Mouse (Mus musculus) midbrain, embryonic 14.5 days (tissue): Measurements from ENCODE around the gene Lclat1. TPM values are rescaled to one million over a fixed set of nuclear protein-coding genes. Genes with fewer than 3 reads are reported as not detected.

ENCODE experiments used
- ATAC-seq: fragments of 200-750 bp; cut with Nextera tagmentation; 2 replicates; pipeline ENCODE4 v1.8.0; 2017; ENCODE audit warnings: moderate number of reproducible peaks, moderate library complexity; ENCODE audit not compliant: low FRiP score, low TSS enrichment
- DNase-seq: peaks from one replicate; pipeline ENCODE4 v3.0.0-alpha.2; 2015
- H3K27ac ChIP-seq: fragments of 300-500 bp; sonication (generic); replicated peaks from 2 replicates; pipeline ENCODE4 v1.5.1; 2014; ENCODE audit warnings: mild to moderate bottlenecking, low read depth, low read length, moderate library complexity
- H3K27me3 ChIP-seq: fragments of 300-500 bp; sonication (generic); 2 replicates; pipeline ENCODE4 v1.6.1; 2014; ENCODE audit warnings: low read length, control low read depth, mixed read lengths; ENCODE audit not compliant: control insufficient read depth, insufficient read depth
- H3K36me3 ChIP-seq: fragments of 300-500 bp; sonication (generic); 2 replicates; pipeline ENCODE4 v1.6.1; 2014; ENCODE audit warnings: low read length, control low read depth; ENCODE audit not compliant: control insufficient read depth, insufficient read depth
- H3K4me1 ChIP-seq: fragments of 300-500 bp; sonication (generic); 2 replicates; pipeline ENCODE4 v1.6.1; 2014; ENCODE audit warnings: mild to moderate bottlenecking, antibody characterized with exemption, low read length, control low read depth; ENCODE audit not compliant: control insufficient read depth, insufficient read depth
- H3K4me2 ChIP-seq: fragments of 300-500 bp; sonication (generic); 2 replicates; pipeline ENCODE4 v1.6.1; 2014; ENCODE audit warnings: mild to moderate bottlenecking, low read length, moderate library complexity
- H3K4me3 ChIP-seq: fragments of 300-500 bp; sonication (generic); replicated peaks from 2 replicates; pipeline ENCODE4 v1.5.1; 2014; ENCODE audit warnings: low read depth, low read length
- H3K9ac ChIP-seq: fragments of 300-500 bp; sonication (generic); replicated peaks from 2 replicates; pipeline ENCODE4 v1.6.1; 2014; ENCODE audit warnings: mild to moderate bottlenecking, low read length, moderate library complexity
- H3K9me3 ChIP-seq: fragments of 300-500 bp; sonication (generic); 2 replicates; pipeline ENCODE4 v1.6.1; 2016; ENCODE audit warnings: low read length, control low read depth, mixed read lengths; ENCODE audit not compliant: control insufficient read depth
- WGBS: fragments of 180-500 bp; shearing (Covaris S2); extraction: QIAGEN DNeasy Blood & Tissue Kit; methylation state at CpG from one replicate; pipeline ENCODE4 v1.1.7; 2014; 5-methylcytosine and 5-hydroxymethylcytosine counted together
- polyA plus RNA-seq: library from polyadenylated mRNA; unstranded; fragments of >200 nt; fragmentation: Nextera tagmentation; extraction: Ambion mirVana; gene quantifications from 2 replicates; pipeline ENCODE4 v1.2.1, GENCODE M21; 2014

Lclat1 gene
- polyA plus RNA-seq, 1 experiment from 2014 or later, result 16.9 TPM

- no peak overlapping the region for H3K9ac ChIP-seq
- ATAC-seq (no peak), DNase-seq (no peak)
- no peak overlapping the region for H3K4me2 ChIP-seq
- no peaks in the 10 kb centered on the region for H3K27me3 ChIP-seq
- H3K9me3 ChIP-seq, result no peaks in the 10 kb centered on the region
- H3K36me3 ChIP-seq, result no peaks in the 10 kb centered on the region
- 86% methylated on average over 2 of the region's 2 CpGs for WGBS
- H3K4me1 ChIP-seq, result no peaks in the 10 kb centered on the region
- no peak overlapping the region for H3K4me3 ChIP-seq
- no peak overlapping the region for H3K27ac ChIP-seq
These were observed 105.9 kb downstream of the Lclat1 start for GRCm38 (mm10) chr17:73213677-73214076.

DNA sequence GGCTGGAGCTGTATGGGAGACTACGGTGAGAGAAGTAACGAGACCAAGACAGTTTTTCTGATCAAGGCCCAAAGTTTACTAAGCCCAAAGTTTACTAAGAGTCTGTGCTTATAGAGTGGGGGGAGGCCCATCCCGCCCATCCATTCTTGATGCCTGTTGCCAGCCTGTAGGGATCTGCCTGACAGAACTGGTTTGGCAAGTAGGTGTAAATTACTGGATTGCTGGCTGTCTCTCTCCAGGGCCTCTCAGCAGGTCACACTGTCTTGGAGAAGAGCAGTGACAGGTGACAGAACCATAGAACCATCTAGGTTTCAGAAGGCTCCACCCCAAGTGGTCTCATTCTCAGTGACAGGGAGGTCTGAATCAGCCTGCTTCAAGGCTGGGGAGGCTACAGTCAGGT, 109.5 kb downstream of the Lclat1 start:
- H3K4me2 ChIP-seq, result no peak overlapping the region
- DNase-seq (no peak), ATAC-seq (no peak)
- no peaks in the 10 kb centered on the region for H3K9me3 ChIP-seq
- H3K4me3 ChIP-seq, result no peak overlapping the region
- peaks cover 18% of the 10 kb centered on the region for H3K4me1 ChIP-seq
- H3K27ac ChIP-seq, result no peak overlapping the region
- H3K27me3 ChIP-seq, result no peaks in the 10 kb centered on the region
- 94% methylated on average over 3 of the region's 3 CpGs for WGBS
- H3K9ac ChIP-seq, result no peak overlapping the region
- no peaks in the 10 kb centered on the region for H3K36me3 ChIP-seq

DNA sequence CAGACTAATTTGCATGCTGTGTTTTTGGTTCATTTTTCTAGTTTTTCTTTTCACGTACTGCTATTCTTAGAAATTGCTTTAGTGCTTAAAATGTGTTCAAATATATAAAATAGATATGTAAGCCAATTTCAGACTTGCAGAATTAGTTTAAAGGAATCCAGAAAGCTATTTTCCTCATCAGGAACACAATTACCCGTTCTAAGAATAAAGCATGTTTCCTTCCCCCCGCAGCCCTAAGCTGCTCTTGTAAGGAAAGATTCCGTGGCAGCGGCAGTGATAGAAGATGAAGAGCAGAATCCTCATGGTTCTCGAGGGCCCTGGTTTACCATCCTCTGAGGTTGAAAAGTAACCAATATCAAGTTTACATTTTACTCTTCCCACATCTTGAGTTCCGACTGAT, 113.0 kb downstream of the Lclat1 start:
- peak overlapping the region; percentile 32; the same call in 1 of the 2 replicates for H3K27ac ChIP-seq

DNA sequence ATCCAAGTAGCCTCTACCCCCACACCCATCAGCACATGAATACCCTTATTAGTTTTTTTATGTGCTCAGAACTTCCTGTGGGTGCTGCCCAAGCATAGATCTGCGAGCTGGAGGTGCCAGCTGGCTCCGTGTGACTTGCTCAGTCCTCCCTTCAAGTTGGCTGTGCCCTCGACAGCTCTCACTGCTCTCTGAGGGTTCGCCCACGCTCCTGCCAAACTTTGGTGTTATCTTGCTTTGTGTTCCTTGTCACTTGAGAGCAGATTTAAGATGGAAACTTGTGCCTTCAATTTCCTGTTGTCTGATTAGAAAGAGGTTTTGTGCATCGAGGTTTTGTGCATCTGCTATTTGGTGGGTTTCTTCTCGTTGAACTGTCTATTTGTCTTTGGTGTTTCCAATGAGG, 114.3 kb downstream of the Lclat1 start:
- no peak overlapping the region for H3K27ac ChIP-seq
- no peak overlapping the region for H3K4me3 ChIP-seq
- H3K4me2 ChIP-seq, result no peak overlapping the region
- WGBS, result 73% methylated on average over 7 of the region's 7 CpGs
- H3K27me3 ChIP-seq, result no peaks in the 10 kb centered on the region
- H3K36me3 ChIP-seq, result no peaks in the 10 kb centered on the region
- no peak overlapping the region for H3K9ac ChIP-seq
- ATAC-seq (no peak), DNase-seq (no peak)
- H3K4me1 ChIP-seq, result peaks cover 35% of the 10 kb centered on the region
- no peaks in the 10 kb centered on the region for H3K9me3 ChIP-seq

More for the DNA sequence above, 113.0 kb downstream of the Lclat1 start:
- 49% methylated on average over 7 of the region's 7 CpGs for WGBS
- no peak for ATAC-seq
- DNase-seq, result no peak
- H3K4me2 ChIP-seq, result no peak overlapping the region
- H3K4me3 ChIP-seq, result no peak overlapping the region
- peaks cover 27% of the 10 kb centered on the region for H3K4me1 ChIP-seq
- no peak overlapping the region for H3K9ac ChIP-seq
- no peaks in the 10 kb centered on the region for H3K27me3 ChIP-seq
- H3K9me3 ChIP-seq, result no peaks in the 10 kb centered on the region
- no peaks in the 10 kb centered on the region for H3K36me3 ChIP-seq

GRCm38 (mm10) chr17:73225442-73225841, 117.7 kb downstream of the Lclat1 start:
- H3K4me2 ChIP-seq, result no peak overlapping the region
- no peak for ATAC-seq
- peak; percentile 50 for DNase-seq
- H3K27me3 ChIP-seq, result no peaks in the 10 kb centered on the region
- H3K9ac ChIP-seq, result no peak overlapping the region
- no peak overlapping the region for H3K4me3 ChIP-seq
- H3K9me3 ChIP-seq, result no peaks in the 10 kb centered on the region
- H3K36me3 ChIP-seq, result no peaks in the 10 kb centered on the region
- peak overlapping the region; percentile 81 for H3K27ac ChIP-seq
- H3K4me1 ChIP-seq, result peaks cover 25% of the 10 kb centered on the region

DNA sequence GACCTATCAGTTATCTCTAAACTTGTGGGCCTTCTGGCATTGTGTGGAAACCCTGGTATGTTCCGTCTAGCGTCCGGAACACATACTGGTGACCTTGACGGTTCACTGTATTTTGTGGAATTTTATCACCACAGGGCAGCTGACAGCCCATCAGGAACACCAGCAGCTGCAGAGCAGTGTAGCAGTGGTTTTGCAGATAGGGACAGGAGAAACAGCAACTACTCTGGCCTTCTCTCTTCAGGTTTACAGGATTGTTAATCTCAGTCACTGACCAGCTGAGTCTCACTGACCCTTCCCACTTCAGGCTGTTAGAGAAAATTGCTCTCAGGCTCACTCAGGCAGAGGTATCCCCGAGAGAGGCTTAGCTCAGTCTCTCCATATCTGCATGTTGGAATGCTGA, 118.2 kb downstream of the Lclat1 start:
- Histone ChIP-seq H3K4me3 (no peak overlapping the region), H3K4me2 (no peak overlapping the region; the same call in 1 of the 2 replicates), H3K27ac (peak overlapping the region; percentile 81), H3K27me3 (no peaks in the 10 kb centered on the region), H3K4me1 (peaks cover 22% of the 10 kb centered on the region), H3K36me3 (no peaks in the 10 kb centered on the region), H3K9me3 (no peaks in the 10 kb centered on the region), H3K9ac (peak overlapping the region; percentile 22; the same call in 1 of the 2 replicates)
- 22% methylated on average over 5 of the region's 5 CpGs for WGBS
- DNase-seq (peak; percentile 49), ATAC-seq (no peak)

DNA sequence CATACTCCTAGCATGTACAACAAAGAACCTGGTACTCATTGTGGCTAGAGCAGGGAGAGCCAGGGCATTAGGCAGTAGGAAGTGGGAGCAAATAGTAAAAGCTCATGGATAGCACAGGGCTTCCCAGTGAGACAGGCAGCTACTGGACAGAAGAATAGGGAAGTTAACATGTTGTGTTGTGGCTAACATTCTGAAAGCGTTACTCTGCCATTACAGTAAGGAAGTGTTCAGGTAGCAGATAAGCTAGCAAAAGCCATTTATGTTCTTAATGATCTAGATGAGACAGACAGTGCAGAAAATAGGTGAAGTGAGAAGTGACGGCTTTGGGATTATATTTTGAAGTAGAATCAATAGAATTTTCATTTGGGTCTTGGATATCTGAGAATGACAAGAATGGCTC, 118.8 kb downstream of the Lclat1 start:
- Histone ChIP-seq H3K27ac (peak overlapping the region; percentile 81), H3K4me1 (peaks cover 17% of the 10 kb centered on the region), H3K36me3 (no peaks in the 10 kb centered on the region), H3K9me3 (no peaks in the 10 kb centered on the region), H3K27me3 (no peaks in the 10 kb centered on the region), H3K4me3 (no peak overlapping the region), H3K9ac (no peak overlapping the region), H3K4me2 (no peak overlapping the region)
- WGBS, result 86% methylated on average over 2 of the region's 2 CpGs
- DNase-seq, result no peak
- ATAC-seq, result no peak

DNA sequence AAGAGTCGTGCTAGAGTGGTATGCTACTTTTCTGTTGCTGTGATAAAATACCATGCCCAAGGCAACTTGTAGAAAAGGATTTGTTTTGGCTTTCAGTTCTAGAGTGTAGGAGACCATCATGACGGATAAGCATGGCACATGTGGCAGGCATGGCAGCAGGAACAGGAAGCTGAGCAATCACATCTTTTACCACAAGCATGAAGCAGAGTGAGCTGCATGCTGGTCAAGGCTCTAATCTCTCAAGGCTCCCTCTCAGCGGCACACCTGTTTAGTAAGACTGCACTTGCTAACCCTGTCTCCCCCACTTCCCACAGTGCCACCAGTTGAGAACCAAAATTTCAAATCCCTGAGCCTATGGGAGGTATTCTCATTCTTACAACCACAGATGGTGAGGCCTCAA, 119.6 kb downstream of the Lclat1 start:
- no peaks in the 10 kb centered on the region for H3K9me3 ChIP-seq
- no peak overlapping the region for H3K4me2 ChIP-seq
- H3K27me3 ChIP-seq, result no peaks in the 10 kb centered on the region
- no peak overlapping the region for H3K9ac ChIP-seq
- DNase-seq (no peak), ATAC-seq (no peak)
- WGBS, result 85% methylated on average over 3 of the region's 3 CpGs
- H3K4me3 ChIP-seq, result no peak overlapping the region
- H3K36me3 ChIP-seq, result no peaks in the 10 kb centered on the region
- peaks cover 17% of the 10 kb centered on the region for H3K4me1 ChIP-seq
- no peak overlapping the region for H3K27ac ChIP-seq

GRCm38 (mm10) chr17:73229445-73230155, 121.8 kb downstream of the Lclat1 start:
- WGBS, result 95% methylated on average over 11 of the region's 11 CpGs
- Histone ChIP-seq H3K4me2 (no peak overlapping the region), H3K4me3 (no peak overlapping the region), H3K27ac (no peak overlapping the region), H3K9me3 (no peaks in the 10 kb centered on the region), H3K9ac (no peak overlapping the region), H3K27me3 (no peaks in the 10 kb centered on the region), H3K36me3 (no peaks in the 10 kb centered on the region), H3K4me1 (peaks cover 17% of the 10 kb centered on the region)
- DNase-seq, result no peak
- no peak for ATAC-seq
